Mouse (Mus musculus) lung, adult 2 months (tissue): ENCODE data around the gene Cdkl5. TPM values are rescaled to one million over a fixed set of nuclear protein-coding genes. Genes with fewer than 3 reads are reported as not detected.

Experiments
- DNase-seq: peaks from one replicate; pipeline ENCODE4 v3.0.0; 2022
- H3K4me1 ChIP-seq: fragments of 200-500 bp; 2 replicates; pipeline ENCODE4 v1.6.1; 2011; ENCODE audit warnings: low read length; ENCODE audit not compliant: control insufficient read depth, insufficient read depth
- H3K4me3 ChIP-seq: fragments of 200-500 bp; replicated peaks from 2 replicates; pipeline ENCODE3; 2011; ENCODE audit warnings: low read depth, mild to moderate bottlenecking, control low read depth, low read length; ENCODE audit errors: extremely low read depth
- CTCF ChIP-seq: fragments of 200-500 bp; IDR thresholded peaks from 2 replicates; pipeline ENCODE4 v1.5.1; 2011; ENCODE audit warnings: mild to moderate bottlenecking, low read length, control low read depth; ENCODE audit not compliant: insufficient read depth
- POLR2A ChIP-seq: fragments of 200-500 bp; IDR thresholded peaks from 2 replicates; pipeline ENCODE4 v1.6.1; 2011; ENCODE audit warnings: low read depth, mild to moderate bottlenecking, control low read depth, low read length, borderline replicate concordance; ENCODE audit errors: extremely low read depth
- WGBS: fragments of 180-500 bp; shearing (Covaris S2); methylation state at CpG from one replicate; pipeline ENCODE4 v1.1.7; 2018; 5-methylcytosine and 5-hydroxymethylcytosine counted together
- polyA plus RNA-seq: library from polyadenylated mRNA; depleted of rRNA; stranded (reverse); fragments of >200 nt; gene quantifications from 2 replicates; pipeline ENCODE4 v1.2.3, GENCODE M21; 2012

Gene Cdkl5
- polyA plus RNA-seq, 1 experiment: 7.1 TPM

DNA sequence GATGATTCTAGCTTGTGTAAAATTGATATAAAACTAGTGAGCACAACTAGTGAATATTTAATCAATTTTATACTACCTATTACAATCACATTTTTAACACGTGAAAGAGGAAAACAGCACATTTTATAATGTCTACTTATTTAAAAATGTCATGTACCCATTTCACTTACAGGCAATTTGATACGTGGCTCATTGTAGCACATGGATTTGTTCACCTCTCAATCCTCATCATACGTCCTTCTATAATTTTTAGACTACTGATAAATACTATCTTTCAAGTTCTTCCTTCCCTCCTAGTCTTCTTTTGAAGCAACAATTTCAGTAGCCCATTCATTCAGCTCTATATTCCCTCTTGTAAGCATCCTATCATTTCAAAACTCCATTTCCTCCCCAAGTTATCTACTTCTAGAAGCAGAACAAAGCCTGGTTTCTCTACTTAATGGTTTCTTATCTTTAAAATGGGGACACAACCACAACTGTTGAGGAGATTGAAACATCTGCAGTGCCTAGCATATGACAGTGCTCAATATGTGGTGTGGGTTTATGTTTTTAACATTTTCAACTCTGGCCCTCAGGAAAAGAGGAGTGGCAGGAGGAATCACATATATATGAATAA, 75.4 kb downstream of the Cdkl5 start:
- Histone ChIP-seq H3K4me3 (no peak overlapping the region), H3K4me1 (no peaks in the 10 kb centered on the region)
- 81% methylated on average over 3 of the region's 3 CpGs for WGBS
- TF ChIP-seq POLR2A (no peak), CTCF (no peak)
- no peak for DNase-seq

DNA sequence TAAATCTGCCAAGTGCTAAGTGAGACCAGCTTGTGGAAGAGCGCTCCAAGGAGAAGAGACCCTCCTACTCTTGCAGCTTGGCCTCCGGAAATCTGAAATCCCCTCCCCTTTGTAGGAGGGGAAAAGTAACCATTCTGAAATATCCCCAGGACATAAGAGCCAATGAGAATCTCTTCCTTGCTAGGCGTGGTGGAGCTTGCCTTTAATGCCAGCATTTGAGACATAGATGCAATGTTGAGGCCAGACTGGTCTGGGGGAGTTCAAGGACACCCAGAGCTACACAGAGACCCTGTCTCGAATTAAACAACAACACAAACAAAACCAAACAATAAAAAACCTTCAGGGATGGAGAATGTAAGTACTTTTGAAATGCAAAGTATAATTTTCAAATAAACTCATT, 87.6 kb downstream of the Cdkl5 start, which contains the start of gene Gja6:
Gene Gja6, minus strand, starts transcription at position 101 of the 400 bp plus-strand sequence.
- no peak within 1 kb of the TSS for H3K4me3 ChIP-seq
- DNase-seq: no peak
- whole genome bisulfite sequencing: 59% methylated on average over 4 of the region's 4 CpGs
- TF ChIP-seq POLR2A (no peak), CTCF (no peak)
- H3K4me1 ChIP-seq: no peaks in the 10 kb centered on the region

DNA sequence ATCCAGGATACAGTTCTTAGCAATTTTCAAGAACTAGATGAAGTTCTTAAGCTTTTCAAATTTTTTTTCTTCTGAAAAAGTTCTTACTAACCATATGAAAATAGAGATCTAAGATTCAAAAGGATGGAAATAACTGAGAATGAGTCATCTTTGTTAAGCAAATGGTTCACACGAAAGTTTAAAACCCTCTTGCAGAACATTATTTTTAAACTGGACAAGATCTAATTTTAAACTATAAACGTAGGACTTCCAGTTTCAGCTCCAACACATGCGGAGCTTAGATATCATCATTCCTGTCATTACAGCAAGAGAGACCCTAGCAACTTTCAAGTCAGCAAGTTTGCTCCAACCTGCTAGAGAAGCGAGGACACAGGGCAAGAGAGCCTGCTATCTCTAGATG, 88.0 kb downstream of the Cdkl5 start:
- TF ChIP-seq POLR2A (no peak), CTCF (no peak)
- 68% methylated on average over 4 of the region's 4 CpGs for WGBS
- DNase-seq: no peak
- no peak overlapping the region for H3K4me3 ChIP-seq
- H3K4me1 ChIP-seq: no peaks in the 10 kb centered on the region

DNA sequence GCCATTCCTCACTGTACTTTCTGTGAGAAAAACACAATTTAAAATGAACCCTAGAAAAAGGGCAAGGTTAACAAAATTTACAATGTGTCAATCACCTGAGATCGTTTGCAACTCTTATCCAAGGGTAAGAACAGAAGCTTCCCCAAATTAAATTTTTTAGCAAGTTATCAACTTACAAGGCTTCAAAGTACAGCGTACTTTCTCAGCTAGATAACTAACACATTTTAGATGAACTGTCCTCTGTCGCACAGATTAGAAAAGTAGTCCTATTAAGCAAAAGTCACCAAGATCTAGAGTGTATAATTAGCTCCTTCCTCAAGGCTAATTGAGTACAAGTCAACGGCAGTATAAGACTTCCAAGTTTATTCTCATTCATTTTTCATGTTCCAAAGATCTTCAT, 88.6 kb downstream of the Cdkl5 start:
- DNase-seq: no peak
- H3K4me1 ChIP-seq: no peaks in the 10 kb centered on the region
- no peak for TF ChIP-seq CTCF
- no peak for TF ChIP-seq POLR2A
- WGBS: 66% methylated on average over 4 of the region's 4 CpGs
- H3K4me3 ChIP-seq: no peak overlapping the region

DNA sequence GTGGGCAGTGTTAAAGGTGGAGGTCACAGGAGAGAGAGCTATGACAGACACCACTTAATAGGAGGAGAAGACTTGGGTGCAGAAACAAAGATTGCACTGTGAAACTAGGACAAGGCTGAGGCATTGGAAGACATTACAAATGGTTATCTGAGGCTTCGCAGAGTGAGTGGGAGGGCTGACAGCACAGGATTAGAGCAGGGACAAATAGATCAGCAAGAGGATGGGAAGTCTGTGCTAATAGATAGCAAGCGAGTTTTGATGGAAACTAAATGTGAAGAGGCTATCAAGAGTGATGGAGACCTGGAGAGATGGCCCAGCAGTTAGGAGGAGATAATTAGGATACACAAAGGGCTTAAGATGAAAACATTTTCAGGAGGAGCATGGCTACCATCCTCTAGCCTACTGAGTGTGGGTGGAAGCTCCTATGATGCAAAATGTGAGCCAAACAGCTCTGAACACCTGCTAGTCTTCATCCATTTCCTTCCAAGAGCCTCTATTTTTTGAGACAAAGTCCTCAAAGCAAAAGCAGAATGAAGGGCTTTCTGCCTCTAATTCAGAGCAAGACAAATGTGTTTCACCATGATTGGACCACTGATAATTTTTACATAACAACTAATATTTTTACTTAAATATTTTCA, 89.3 kb downstream of the Cdkl5 start:
- Histone ChIP-seq H3K4me3 (no peak overlapping the region), H3K4me1 (no peaks in the 10 kb centered on the region)
- TF ChIP-seq POLR2A (no peak), CTCF (no peak)
- WGBS: 69% methylated on average over 2 of the region's 2 CpGs
- no peak for DNase-seq

DNA sequence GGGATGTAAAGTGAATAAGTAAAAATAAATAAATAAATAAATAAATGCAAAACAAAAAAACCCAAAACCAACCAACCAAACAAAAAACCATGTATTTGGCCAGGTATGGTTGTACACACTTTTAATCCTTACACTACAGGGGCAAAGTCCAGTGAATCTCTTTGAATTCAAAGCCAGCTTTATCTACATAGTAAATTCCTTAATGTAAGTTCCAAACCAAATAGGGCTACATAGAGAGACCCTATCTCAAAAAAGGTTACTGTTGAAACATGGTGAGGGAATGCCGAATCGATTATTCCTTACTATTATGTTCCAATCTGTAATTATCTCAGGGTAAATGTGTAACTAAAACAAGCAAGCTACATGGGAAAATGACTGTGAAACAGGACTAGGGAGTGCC, 93.4 kb downstream of the Cdkl5 start:
- no peak overlapping the region for H3K4me3 ChIP-seq
- TF ChIP-seq POLR2A (no peak), CTCF (no peak)
- WGBS: 87% methylated on average over 2 of the region's 2 CpGs

DNA sequence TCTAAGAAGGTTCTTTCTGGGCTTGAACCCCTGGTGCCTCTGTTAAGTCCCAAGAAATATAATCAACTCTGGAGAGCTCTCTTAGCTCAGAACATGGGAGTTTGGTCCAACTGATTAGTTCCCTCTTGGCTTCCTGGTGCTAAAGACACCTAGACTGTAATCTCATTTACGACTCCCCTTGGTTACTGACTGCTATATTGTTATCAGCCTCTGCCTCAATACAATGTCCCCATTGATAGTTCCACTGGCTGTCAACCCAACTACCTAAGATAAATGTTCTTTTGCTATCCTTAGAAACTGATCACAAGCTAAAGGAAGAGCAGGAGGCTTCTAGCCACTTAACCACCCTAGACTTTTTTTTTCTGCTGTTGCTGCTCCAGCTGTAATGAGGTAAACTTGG, 102.4 kb downstream of the Cdkl5 start:
- 70% methylated on average over 1 of the region's 1 CpGs for WGBS
- H3K4me3 ChIP-seq: no peak overlapping the region
- no peak for DNase-seq
- TF ChIP-seq CTCF: no peak
- TF ChIP-seq POLR2A: no peak
- no peaks in the 10 kb centered on the region for H3K4me1 ChIP-seq

More for the DNA sequence above, 93.4 kb downstream of the Cdkl5 start:
- H3K4me1 ChIP-seq: no peaks in the 10 kb centered on the region
- DNase-seq: no peak

DNA sequence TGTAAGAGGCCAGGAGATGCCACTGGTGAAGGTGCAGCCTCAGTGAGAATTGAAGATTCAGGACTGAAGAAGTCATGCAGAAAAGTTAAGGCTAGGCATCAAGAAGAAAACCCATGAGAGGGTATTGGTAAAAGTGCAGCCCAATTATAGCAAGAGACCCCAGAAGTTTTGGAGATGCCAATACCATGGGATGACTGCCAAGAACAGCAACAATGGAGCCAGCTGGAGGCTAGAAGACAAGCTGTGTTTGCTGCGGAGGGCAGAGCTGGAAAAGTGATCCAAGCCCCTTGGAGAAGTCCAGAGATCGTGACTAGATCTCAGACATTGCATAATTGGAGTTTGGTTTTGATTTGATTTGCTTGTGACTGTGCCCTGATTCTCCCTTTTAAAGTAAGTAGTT, 108.2 kb downstream of the Cdkl5 start:
- no peak for DNase-seq

DNA sequence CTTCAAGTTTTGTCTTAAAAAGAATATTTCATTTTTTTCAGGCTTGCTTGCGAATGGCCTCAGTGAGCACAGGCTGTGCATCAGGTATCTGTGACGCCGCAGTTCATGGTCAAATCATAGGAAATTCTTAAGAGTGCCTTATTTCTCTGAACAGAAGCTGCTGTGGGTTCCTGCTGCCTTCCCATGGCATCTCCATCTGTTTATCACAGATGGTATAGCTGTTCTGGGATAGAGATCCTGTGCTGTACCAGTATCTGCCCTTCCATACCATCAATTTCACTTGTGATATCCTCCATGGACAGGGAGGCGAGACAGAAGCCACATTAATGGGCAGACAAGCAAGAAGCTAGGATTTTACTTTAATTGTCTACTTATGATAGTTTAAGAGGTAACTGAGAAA, 127.9 kb downstream of the Cdkl5 start:
- WGBS: 85% methylated on average over 4 of the region's 4 CpGs

More for the DNA sequence above, 108.2 kb downstream of the Cdkl5 start:
- TF ChIP-seq POLR2A (no peak), CTCF (no peak)
- no peak overlapping the region for H3K4me3 ChIP-seq
- H3K4me1 ChIP-seq: no peaks in the 10 kb centered on the region
- 56% methylated on average over 2 of the region's 2 CpGs for WGBS

DNA sequence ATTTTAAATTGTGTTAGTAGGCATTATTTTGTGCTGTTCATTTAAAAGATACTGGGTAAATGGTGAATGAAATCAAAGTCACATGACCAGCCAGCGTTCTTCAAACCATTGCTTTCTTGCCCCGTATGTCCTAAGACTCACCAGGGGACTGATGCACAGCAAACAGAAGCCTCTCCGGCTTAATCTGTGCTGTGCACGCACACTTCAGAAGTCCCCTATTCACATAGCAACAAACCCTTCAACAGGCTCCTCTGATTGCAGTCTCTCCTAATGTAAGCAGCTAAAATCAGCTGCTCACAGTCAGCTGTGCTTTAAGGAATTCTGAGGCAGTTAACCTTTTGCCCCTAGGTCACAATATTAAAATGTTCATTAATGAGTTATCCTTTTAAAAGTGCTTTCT, 129.5 kb downstream of the Cdkl5 start:
- H3K4me3 ChIP-seq: no peak overlapping the region
- no peaks in the 10 kb centered on the region for H3K4me1 ChIP-seq
- 90% methylated on average over 4 of the region's 4 CpGs for WGBS
- no peak for TF ChIP-seq POLR2A
- no peak for TF ChIP-seq CTCF
- no peak for DNase-seq

More for the DNA sequence above, 127.9 kb downstream of the Cdkl5 start:
- TF ChIP-seq POLR2A (no peak), CTCF (no peak)
- Histone ChIP-seq H3K4me1 (no peaks in the 10 kb centered on the region), H3K4me3 (no peak overlapping the region)
- DNase-seq: no peak

DNA sequence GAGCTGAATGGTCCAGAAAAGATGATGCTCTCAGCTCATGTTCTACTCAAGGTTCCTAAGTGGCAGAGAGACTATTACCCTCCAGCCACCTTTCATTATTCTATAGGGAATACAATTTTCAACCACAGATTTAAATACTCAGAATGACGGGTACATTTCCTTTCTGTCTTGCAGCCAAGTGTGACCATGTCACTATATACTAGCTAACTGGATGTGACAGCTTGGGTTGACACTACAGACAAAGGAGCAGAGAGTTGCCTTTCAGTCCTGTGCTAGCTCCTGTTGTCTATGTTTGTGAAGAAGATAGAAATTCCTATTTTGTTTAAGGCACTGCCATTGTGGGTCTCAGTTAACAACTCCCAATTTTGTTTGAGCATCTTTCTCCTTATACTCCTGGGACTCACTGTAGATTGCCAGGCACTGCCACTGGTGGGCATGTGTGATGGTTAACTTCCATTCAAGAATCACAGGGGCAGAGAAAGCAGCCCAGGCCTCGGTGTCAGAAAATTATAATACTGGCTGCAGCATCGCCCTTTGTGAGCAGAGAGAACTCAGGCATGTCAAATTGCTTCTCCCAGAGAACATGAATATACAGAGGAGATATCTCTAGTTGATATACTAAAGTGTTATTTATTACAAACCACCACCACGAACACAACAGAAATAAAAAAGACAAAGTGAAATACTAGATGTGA, 130.7 kb downstream of the Cdkl5 start:
- no peak for DNase-seq
- no peak overlapping the region for H3K4me3 ChIP-seq
- WGBS: 77% methylated on average over 4 of the region's 4 CpGs
- TF ChIP-seq POLR2A: no peak
- TF ChIP-seq CTCF: no peak
- H3K4me1 ChIP-seq: no peaks in the 10 kb centered on the region
